Mouse (Mus musculus) myocyte (in vitro differentiated cells): Measurements from ENCODE around the gene Togaram2.

Experiments
- CEBPB ChIP-seq: IDR thresholded peaks from 2 replicates; pipeline ENCODE4 v1.6.1; 2011; ENCODE audit warnings: mild to moderate bottlenecking, moderate library complexity; ENCODE audit not compliant: poor library complexity, insufficient read depth, severe bottlenecking
- MAX ChIP-seq: IDR thresholded peaks from one replicate; pipeline ENCODE4 v1.6.1; 2011; ENCODE audit warnings: low read depth, mild to moderate bottlenecking, control low read depth
- MYOD1 ChIP-seq, 3 experiments: IDR thresholded peaks; one replicate each; pipeline ENCODE4 v1.6.1; 2011; ENCODE audit warnings: control low read depth in 2 of 3, low read depth in 2 of 3, mild to moderate bottlenecking in 2 of 3, moderate library complexity in 1 of 3; ENCODE audit not compliant: insufficient read length in 2 of 3, control insufficient read depth in 1 of 3
- MYOG ChIP-seq, 3 experiments: IDR thresholded peaks; one replicate each; pipeline ENCODE4 v1.6.1; 2011; ENCODE audit warnings: control low read depth in 2 of 3, low read depth in 2 of 3, mild to moderate bottlenecking in 2 of 3; ENCODE audit not compliant: insufficient read length in 2 of 3, control insufficient read depth in 1 of 3, insufficient read depth in 1 of 3
- POLR2A ChIP-seq: IDR thresholded peaks from one replicate; pipeline ENCODE4 v1.6.1; 2011; ENCODE audit warnings: low read depth, mild to moderate bottlenecking, control low read depth, moderate library complexity; ENCODE audit not compliant: insufficient read length
- POLR2AphosphoS2 ChIP-seq: IDR thresholded peaks from one replicate; pipeline ENCODE4 v1.6.1; 2011; ENCODE audit warnings: low read depth, control low read depth; ENCODE audit not compliant: insufficient read length
- SRF ChIP-seq: IDR thresholded peaks from one replicate; pipeline ENCODE4 v1.6.1; 2011; ENCODE audit warnings: low read depth; ENCODE audit not compliant: control insufficient read depth, insufficient read length
- TCF12 ChIP-seq: IDR thresholded peaks from one replicate; pipeline ENCODE4 v1.6.1; 2011; ENCODE audit warnings: mild to moderate bottlenecking, control low read depth; ENCODE audit not compliant: poor library complexity, insufficient read depth, severe bottlenecking
- TCF3 ChIP-seq: IDR thresholded peaks from one replicate; pipeline ENCODE4 v1.6.1; 2011; ENCODE audit warnings: low read depth, control low read depth; ENCODE audit not compliant: insufficient read length
- USF1 ChIP-seq: IDR thresholded peaks from one replicate; pipeline ENCODE4 v1.6.1; 2011; ENCODE audit warnings: low read depth, mild to moderate bottlenecking, control low read depth, moderate library complexity

DNA sequence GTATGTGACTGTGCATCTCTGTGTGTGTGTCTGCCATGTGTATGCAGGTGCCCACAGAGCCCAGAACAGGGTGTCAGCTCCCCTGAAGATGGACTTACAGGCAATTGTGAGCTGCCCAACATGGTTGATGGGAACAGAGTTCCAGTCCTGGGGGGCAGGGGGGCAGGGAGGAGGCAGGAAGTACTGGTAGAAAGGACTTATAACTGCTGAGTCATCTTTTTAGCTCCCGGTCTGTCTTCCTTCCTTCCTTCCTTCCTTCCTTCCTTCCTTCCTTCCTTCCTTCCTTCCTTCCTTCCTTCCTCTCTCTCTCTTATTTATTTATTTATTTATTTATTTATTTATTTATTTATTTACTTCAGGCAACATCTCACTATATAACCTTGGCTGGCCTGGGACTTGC, 8.9 kb upstream of the Togaram2 start:
- TF ChIP-seq CEBPB (no peak), MAX (no peak), TCF12 (no peak), POLR2A (no peak), MYOG (IDR thresholded peaks at IDR 0.05; ENCODE audit: control insufficient read depth in 1 of 3, insufficient read depth in 1 of 3, insufficient read length in 2 of 3, low read depth in 2 of 3) (no peak), TCF3 (no peak), USF1 (no peak), SRF (no peak), POLR2AphosphoS2 (no peak), MYOD1 (IDR thresholded peaks at IDR 0.05; ENCODE audit: control insufficient read depth in 1 of 3, insufficient read length in 2 of 3, low read depth in 2 of 3) (no peak)
